Mouse (Mus musculus) ES-E14 (cell line): ENCODE measurements around the gene Epb41l4b.

Experiments
- CHD2 ChIP-seq: IDR thresholded peaks from 2 replicates; pipeline ENCODE4 v1.6.1; 2014; ENCODE audit warnings: mild to moderate bottlenecking, low read depth, low read length, inconsistent platforms
- HCFC1 ChIP-seq: IDR thresholded peaks from 2 replicates; pipeline ENCODE4 v1.6.1; 2012; ENCODE audit warnings: low read length, inconsistent platforms, borderline replicate concordance; ENCODE audit not compliant: insufficient read depth
- MAFK ChIP-seq: IDR thresholded peaks from 2 replicates; pipeline ENCODE4 v1.6.1; 2014; ENCODE audit warnings: mild to moderate bottlenecking, low read depth, low read length, inconsistent platforms; ENCODE audit not compliant: insufficient read depth
- ZC3H11A ChIP-seq: IDR thresholded peaks from 2 replicates; pipeline ENCODE4 v1.6.1; 2012; ENCODE audit warnings: low read depth, mild to moderate bottlenecking, inconsistent platforms, low read length, borderline replicate concordance
- ZNF384 ChIP-seq: IDR thresholded peaks from 2 replicates; pipeline ENCODE4 v1.6.1; 2012; ENCODE audit warnings: low read depth, low read length, inconsistent platforms

GRCm38 (mm10) chr4:57058623-57059022, 84.6 kb downstream of the Epb41l4b start:
- TF ChIP-seq HCFC1, result no peak
- no peak for TF ChIP-seq CHD2
- TF ChIP-seq ZNF384, result no peak
- no peak for TF ChIP-seq ZC3H11A
- TF ChIP-seq MAFK, result no peak
